Mouse (Mus musculus): ENCODE results near the gene Orm2.

GRCm38 (mm10) chr4:63398854-63399609, 36.8 kb downstream of the Orm2 start:
- TF ChIP-seq CTCF (IDR thresholded peaks at IDR 0.05; ENCODE audit: extremely low read depth, insufficient read length, insufficient replicate concordance, low read depth, low read length) (no peak), POLR2A (IDR thresholded peaks at IDR 0.05; ENCODE audit: low read depth, low read length) (no peak)

Measured in small intestine, adult 2 months (tissue).